Mouse (Mus musculus) thymus, postnatal 0 days (tissue): Measurements from ENCODE around the gene 4933427D14Rik. TPM values are rescaled to one million over a fixed set of nuclear protein-coding genes. Genes with fewer than 3 reads are reported as not detected.

ENCODE experiments used
- DNase-seq: peaks from one replicate; pipeline ENCODE4 v3.0.0-alpha.2; 2015; ENCODE audit warnings: low spot score
- polyA plus RNA-seq: library from polyadenylated mRNA; unstranded; fragments of >200 nt; fragmentation: Nextera tagmentation; extraction: Ambion mirVana; gene quantifications from 2 replicates; pipeline ENCODE4 v1.2.1, GENCODE M21; 2015

The 4933427D14Rik gene
- polyA plus RNA-seq, 1 experiment from 2014 or later = 20.7 TPM

DNA sequence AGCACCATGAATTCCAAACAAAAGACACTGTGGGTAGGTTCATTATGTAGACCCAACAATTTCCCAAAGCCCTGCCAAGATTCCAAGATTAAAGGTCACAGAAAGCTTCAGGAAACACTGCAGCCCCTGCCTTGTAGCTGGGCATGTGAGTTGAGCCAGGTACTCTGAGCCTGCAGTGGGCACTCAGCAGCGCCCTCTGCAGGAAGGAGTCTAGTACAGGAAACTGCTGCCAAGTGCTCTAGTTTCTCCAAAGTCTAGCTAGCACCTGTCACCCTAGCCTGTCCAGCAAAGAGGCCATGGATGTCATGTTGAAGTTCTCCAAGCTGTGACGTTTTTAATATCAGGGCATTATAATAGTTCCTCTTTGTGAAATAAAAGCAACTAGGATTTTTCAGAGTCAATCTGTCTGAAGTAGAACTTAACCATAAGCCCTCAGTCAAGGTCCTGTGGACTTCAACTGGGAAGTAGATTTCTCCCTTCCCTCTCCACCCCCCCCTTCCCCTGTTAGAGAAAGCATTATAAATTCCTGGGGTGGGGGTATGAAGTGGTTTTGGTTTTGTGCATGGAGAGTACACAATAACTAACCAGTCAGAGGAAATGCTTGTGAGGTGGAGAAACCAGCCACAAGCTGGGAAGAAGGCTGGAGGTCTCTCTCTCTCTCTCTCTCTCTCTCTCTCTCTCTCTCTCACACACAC is 61.9 kb downstream of the 4933427D14Rik start:
- peak; percentile 44 for DNase-seq

DNA sequence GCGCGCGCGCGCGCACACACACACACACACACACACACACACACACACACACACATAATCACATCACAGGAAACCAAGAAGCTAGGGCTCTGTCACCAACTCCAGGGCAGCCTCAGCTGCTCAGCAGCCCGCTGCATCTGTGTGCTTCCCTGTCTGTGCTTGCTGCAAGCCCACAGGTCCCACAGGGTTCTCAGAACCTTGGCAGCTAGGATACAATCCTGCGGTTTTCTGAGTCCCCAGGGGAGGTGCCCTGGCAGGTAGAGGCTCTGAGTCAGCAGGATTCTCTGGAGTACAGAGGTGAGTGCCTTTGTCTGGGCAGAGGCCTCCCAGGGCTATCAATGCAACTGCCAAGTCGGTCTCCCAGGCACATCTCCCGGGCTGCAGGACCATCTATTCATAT is 64.4 kb downstream of the 4933427D14Rik start:
- peak; percentile 4 for DNase-seq

DNA sequence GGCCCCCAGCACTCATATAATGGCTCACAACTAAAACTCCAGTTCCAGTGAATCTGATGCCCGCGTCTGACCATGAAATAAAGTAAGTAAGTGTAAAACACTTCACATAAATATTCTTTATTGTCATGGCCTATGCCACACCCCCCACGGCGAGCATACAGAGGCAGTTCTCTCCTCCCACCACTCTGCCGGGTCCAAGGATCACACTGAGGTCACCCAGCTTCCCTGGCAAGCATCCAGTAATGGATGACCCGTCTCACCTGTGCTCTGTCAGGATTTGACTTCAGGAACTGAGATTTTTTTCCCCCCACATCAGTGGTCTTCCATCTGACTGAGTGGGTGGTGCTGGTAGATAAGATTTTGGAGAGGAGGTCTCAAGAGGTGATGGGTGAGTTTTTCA is 67.1 kb downstream of the 4933427D14Rik start:
- no peak for DNase-seq

DNA sequence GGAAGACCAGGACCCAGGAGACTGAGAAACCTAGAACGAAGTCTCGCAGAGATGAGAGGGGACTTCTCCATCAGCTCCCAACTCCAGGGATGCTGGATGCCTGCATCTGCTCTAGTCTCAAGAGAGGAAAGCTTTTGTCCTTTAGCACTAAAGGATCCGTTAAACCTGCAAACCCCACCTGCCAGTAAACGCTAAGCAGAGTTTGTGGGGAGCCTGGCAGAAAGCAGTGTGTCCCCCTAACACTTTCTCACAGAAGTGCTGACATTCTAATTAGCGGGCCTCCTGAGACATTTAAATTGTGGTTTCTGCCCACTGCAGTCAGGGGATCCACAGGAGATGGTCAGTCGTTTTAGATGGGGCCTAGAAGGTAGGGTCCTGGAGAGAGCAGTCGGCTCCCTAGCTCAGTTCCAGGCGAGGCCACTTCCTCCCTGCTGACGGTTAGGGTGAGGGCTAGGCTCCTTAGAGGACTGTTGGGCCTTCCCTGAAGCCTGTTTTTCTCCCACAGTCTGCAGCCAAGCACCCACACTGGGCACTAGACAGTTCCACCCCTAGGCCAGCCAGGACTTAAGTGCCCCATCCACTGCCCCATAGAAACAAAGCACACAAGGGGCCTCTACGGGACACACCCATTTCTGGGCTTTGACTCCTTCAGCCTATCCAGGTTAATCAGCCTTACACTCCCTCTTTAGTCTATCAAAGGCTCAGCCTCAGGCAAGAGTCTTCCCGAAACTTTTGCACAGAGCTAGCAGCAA is 70.9 kb downstream of the 4933427D14Rik start:
- no peak for DNase-seq

DNA sequence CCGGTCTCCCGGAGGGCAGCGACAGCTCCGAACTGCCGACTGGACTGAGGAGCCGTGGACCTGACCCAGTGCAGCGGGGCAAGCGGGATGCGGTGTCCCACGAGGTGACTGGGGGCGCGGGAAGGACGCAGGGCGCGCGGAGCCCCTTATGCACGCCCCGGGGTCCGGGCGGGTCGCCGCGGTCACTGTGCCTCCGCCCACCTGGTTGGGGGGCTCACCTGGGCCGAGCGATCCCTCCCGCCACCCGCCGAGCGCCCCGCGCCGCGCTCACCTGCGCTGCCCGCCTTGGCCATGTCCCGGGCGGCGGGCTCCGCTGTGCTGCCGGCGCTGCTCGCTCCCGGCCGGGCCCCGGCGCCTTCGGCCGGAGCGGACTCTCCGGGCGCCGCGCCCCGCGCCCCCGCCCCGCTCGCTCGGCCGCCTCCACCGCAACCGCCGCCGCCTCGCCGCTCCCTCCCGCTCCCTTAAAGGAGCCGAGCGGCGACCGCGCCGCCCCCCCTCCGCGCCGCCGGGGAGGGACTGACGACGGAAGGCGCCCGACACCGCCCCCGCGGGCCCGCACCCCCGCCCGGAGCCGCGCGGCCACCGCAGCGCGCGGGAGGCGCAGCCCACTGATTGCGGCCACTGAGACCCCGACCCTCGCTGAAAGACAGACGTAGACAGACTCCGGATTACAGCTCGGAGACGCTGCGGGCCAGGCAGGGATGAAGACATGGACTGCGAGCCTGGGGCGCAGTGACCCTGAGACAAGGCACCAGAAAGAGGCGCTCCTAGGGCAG is 71.7 kb downstream of the 4933427D14Rik start, which contains the start of gene Pitpnm3:
Gene Pitpnm3, minus strand, starts transcription at position 396 of the 776 bp plus-strand sequence.
- DNase-seq = no peak

DNA sequence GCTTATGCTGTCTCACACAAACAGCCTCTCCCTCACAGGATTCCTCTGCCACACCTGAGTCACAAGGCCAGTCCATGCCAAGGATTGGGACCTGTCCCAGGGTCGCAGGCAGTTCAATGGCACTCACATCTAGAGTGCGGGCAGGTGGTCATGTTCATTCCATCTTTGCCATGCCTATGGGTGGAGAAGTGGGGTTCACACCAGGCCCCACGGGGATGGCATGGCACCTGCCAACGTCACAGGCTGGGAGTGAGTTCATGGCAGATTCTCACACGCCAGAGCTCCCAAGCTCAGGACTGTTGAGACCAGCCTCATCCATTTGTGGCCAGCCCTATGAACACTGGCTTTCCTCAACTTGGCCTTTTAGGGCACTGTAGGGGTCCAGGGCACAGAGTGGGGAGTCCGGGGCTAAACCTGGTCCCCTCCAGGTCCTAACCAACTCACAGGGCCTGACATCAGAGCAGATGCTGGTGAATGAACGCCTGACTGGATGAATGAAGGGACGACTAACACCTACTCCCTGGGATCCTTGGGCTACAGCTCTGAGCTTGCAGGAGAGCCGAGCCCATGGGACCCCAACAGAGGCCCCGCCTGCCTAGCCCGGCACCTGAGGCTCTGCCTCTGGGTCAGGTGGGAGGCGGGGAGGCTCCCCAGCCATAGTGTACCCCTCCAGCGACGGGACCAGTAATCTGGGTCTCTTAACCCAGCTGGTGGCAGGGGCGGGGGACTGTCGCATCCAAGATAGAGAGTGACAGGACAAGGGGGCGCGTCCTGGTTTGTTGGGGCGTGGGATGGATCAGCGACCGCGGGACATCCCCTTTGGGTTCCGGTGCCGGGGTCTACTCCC is 72.5 kb downstream of the 4933427D14Rik start:
- DNase-seq = no peak

DNA sequence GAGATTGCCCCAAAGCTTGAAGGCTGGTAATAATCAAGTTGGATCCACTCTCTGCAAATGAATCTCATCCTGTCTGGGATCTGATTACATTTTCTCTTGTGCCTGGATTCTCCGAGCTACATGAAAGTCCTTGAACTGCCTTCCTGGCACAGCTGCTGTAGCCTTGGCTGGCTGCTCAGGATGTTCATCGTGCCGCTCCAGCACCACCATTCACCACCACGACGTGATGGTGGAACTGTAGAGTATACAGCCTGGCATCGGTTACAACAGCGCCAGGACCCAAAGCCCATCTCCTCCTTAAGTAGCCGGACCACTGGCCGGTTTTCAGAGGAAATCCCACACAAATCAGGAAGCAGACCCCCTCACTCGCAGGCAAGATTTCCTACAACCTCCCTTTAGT is 74.2 kb downstream of the 4933427D14Rik start:
- no peak for DNase-seq

DNA sequence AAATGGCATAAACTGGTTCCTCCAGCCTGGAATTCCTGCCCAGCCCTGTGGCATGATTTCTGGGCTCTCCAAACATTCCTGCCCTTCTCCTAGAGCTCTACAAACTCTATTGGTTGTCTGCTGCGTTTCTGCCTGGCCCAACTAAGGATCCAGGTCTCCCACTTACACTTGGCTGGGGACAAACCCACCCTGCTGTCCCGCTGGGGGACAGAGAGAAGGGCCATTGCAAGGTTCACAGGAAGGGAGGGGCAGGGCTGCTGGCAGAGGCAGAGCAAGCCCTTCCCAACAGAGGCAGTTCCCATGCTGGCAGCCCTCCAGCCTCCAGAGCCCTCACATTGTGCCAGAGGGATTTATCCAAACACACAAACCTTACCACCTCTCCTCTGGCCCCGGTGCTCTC is 75.0 kb downstream of the 4933427D14Rik start:
- DNase-seq = no peak

DNA sequence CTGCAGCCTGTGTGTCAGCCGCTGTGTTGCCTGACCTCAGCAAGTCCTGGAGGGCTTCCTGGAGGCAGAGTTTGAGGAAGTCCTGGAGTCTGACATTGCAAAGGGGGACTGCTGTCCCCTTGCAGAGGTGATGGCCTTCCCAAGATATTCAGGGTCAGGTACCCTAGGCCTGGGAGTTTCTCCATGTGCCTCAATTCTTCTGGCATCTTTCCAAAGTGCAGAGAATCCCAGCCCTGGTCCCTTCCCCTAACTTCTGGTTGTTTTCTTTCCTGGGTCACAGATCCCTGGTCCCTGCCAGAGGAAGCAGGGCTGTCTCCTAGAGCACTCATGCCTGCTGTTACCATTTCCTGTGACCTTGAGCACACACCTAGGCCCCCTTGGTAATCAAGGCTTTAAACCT is 75.6 kb downstream of the 4933427D14Rik start:
- no peak for DNase-seq

DNA sequence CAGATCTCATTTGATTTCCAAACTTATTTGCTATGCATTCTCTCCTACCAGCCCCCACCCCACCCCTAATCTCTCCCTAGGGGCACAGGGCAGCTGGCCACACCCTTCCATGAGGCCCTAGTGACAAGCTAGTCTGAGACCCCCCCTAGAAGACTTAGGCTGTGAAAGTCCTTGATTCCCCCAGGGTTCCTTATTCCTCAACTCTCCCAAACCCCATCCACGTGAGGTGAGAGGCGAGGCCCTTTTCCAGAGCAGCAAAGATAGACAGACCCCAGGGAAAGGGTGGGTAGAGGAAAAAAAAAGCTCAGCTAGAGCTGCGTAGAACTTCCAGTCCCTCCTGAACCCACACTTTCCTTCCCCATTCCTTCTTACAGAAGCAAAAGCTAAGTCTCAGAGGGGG is 76.4 kb downstream of the 4933427D14Rik start:
- no peak for DNase-seq

DNA sequence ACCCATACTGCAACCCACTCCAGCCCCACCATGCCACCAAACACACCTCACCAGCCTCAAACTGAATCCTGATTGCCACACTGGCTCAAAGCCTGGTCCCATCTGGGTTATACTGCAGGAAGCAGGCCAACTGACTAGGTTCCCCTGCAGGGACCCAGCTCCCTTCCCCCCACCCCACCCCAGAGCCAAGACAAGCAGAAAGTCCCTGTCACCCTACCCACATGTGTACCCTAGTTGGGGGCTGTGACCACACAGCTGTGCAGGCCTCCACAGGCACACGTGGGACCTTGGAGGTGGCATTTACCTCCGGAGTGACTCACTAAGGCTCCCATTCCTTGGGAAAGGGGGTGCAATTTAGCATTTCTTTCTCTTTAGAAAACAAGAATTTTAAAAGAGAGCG is 76.8 kb downstream of the 4933427D14Rik start:
- no peak for DNase-seq

DNA sequence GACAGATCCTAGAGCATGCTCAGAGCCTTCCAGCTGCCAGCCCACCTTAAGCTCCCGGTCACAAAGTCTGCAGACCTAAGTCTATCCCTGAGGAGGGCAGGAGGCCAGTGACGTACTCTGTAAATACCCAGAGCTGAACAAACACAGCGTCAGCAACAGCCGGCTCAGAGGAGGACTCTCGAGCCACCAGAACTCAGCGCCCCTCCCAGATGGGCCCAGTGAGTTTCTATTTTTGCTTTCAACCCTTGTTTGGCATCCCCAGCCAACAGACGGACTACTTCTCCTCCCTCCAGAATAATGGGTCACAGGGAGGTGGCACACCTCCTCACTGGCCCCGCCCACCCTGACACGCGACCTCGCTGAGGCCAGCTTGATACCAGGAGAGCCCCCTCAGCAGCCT is 77.2 kb downstream of the 4933427D14Rik start:
- DNase-seq = no peak

DNA sequence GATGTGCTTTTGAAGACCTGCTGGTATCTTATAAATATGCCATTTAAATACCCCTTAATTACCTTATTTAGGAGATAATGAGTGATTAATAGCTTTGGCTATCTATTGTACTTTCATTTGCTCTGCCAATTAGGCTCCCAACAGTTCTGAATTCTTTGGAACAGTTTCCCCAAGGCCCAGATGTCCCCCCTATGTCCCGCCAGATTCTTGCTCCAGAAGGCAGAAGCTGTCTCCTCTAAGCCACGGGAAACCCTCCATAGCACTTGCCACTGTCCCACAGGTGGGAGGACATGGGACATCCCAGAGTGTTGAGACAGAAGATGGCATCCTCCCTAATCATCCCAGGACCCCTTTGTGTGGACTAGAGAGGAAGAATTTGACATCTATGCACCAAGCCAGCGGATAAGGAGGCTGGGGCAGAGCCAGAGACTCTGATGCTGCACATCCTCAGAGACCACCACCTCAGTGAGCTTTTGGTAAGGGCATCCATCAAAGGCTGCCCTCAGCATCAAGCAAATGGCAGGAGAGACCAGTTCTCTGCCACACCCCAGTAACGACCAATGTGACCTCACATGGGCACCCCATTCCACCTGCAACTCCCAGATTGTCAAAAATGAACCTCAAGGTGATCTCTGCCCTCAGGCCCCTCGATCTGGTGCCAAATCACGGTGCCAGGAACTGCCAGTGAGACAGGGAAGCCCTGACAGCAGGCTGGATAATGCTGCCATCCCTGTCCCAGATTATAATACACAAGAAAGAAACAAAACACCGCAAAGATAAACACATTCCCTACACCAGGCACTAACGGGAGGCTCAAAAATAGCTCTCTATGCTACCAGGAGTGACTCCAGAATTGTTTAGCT is 78.0 kb downstream of the 4933427D14Rik start:
- DNase-seq = no peak

DNA sequence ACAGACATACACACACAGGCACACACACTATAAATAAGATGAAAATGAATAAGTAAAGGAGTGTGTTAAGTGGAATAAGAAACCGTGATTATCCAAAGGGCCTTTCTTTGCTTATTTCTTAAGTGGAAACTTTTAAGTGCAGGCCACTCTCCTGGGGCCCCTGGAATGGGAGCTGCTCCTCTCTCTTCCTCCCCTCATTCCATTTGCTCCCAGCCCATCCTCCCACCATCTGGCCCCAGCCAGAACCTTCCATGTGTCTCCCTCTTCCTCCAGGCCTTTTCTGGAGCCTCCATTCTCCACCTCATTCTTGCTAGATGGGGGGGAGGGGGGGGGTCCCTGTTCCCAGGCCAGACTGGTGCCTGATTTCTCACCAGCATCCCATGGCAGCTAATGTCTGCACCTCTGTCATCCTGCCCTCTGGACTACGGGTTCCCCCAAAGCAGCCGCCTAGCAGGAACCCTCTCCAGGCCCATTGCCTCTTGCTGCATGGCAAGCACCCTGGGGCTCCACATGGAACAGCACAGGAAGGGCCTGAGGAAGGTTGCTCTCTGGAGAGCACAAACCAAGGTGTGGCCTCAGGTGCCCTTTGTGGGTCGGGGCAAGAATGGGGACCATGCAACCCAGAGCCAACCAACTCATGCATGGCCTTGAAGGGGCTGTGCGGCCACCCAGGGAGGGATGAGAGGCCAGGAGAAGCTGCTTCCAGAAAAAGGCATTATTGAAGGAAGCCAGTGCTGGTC is 79.6 kb downstream of the 4933427D14Rik start:
- no peak for DNase-seq

DNA sequence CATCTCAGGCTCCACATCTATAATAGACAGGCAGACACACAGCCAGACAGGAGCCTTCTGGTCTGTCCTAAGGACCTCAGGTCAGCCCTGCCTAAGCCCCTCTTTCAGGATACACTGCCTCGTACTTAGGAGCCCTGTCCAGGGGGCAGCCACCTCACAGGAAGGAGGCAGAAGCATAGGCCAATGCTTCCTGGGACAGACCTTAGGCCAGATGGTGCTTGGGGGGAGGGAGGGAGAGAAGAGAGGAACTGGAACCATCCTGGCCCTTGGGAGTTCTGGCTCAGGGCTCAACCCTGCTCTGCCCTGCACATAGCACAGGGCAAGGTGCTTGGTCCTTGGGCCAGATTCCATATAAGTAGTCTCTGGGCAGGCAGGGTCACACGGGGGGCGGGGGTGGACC is 81.5 kb downstream of the 4933427D14Rik start:
- DNase-seq = no peak

DNA sequence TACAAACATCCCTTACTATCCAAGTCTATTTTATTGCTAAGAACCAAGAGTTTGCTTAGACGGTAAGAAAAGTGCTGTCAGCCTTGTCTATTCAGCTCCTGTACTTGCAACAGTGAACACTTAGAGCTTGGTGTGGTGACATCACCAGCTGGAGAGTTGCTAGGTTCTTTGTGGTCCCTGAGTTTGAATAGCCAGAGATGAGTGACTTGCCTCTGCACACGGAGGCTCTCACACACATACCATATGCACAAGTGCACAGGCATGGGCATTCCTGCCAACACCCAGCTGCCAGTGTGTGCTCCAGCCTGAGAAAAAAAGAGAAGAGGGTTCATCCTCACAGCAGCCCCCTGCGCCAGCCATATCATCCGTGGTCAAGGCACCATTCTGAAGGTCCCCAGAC is 83.7 kb downstream of the 4933427D14Rik start:
- DNase-seq = no peak

DNA sequence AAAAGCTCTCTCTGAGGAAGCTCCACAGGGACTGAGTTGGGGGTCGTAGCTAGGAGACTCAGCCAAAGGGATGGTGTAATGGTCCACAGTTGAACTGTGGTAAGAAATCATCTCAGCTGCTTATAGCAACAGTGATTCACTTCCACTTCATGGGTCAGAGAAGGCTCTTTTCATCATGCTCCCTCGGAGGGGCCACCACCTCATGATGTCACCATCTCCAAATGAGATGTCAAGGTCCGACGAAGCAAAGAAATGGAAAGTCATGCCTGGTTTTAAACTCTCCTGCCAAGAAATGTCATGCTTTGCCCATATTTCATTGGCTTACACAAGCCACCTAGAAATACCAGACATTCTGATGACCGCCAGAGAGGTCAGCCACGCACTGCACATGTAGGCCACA is 86.9 kb downstream of the 4933427D14Rik start:
- no peak for DNase-seq

DNA sequence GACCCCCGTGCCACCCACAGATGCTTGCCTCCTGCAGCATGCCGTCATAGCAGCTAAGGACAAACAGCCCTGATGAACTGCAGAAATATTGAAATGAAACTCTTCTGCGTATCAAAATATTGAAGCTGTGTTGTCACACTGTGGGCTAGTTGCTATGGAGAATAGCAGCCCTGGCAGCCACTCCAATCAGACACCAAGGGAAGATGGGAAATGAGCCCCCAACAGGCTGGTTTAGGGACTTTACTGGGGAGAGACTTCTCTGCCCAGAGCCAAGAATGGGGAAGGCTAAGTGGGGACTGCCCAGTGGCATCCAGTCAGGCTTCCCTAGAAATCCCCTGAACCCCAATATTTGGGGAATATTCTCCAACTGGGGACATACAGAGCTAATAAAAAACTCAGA is 88.6 kb downstream of the 4933427D14Rik start:
- no peak for DNase-seq

DNA sequence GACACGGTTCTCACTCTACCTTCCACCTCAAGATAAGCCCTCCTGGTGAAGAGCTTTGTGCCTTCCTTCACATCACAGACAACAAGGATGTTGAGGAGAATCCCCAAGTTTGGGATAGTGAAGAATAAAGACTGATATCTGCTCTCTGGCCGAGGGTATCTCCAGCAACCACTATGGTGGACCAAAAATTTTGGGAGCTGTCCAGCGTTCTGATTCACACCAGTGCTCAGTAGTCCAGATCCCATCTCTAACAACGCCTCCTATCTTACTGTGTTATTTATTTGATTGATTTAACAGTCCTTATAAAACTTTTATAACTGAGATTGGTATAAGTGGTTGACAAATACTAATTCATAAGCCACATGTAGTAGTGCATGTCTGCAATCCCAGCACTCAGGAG is 94.0 kb downstream of the 4933427D14Rik start:
- DNase-seq = no peak

DNA sequence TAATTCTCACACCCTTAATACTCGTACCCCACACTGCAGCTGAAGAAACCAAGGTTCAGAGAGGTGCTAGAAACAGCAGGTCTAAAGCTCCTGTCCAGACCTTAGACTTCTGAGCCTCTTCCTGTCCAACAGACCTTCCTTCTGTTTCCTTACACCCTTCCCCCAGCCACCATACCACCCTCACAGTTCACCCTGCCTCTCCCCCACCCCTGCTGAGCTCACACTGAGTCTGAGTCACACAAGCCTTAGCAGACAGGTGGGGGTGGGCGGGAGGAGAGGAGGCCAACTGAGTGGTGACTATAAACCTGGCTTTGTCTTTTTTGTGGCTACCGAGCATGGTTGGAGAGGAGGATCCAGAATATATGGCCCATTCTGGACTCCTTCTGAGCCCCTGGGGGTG is 96.5 kb downstream of the 4933427D14Rik start:
- DNase-seq = no peak
